Mouse (Mus musculus): ENCODE measurements around the gene Sar1b. TPM values are rescaled to one million over a fixed set of nuclear protein-coding genes. Genes with fewer than 3 reads are reported as not detected.

The Sar1b gene
- polyA plus RNA-seq, 1 experiment from 2014 or later: 110 TPM

- Histone ChIP-seq H3K27me3 (ENCODE audit: control insufficient read depth, insufficient read depth, low read depth, low read length) (no peaks in the 10 kb centered on the region), H3K4me1 (replicated peaks; ENCODE audit: control insufficient read depth, insufficient read depth, low read length) (no peaks in the 10 kb centered on the region), H3K9me3 (ENCODE audit: control insufficient read depth, low read length) (no peaks in the 10 kb centered on the region), H3K36me3 (ENCODE audit: control insufficient read depth, insufficient read depth, low read length) (peaks cover 12% of the 10 kb centered on the region; the same call in 1 of the 2 replicates), H3K4me2 (ENCODE audit: low read depth, low read length) (no peak overlapping the region), H3K4me3 (ENCODE audit: low read length) (no peak overlapping the region), H3K27ac (ENCODE audit: low read length) (no peak overlapping the region), H3K9ac (ENCODE audit: low read length) (no peak overlapping the region)
- no peak for ATAC-seq (ENCODE audit: low read depth)
- WGBS: 91% methylated on average over 7 of the region's 7 CpGs
Measured at GRCm38 (mm10) chr11:51790662-51791061, 27.2 kb downstream of the Sar1b start.

DNA sequence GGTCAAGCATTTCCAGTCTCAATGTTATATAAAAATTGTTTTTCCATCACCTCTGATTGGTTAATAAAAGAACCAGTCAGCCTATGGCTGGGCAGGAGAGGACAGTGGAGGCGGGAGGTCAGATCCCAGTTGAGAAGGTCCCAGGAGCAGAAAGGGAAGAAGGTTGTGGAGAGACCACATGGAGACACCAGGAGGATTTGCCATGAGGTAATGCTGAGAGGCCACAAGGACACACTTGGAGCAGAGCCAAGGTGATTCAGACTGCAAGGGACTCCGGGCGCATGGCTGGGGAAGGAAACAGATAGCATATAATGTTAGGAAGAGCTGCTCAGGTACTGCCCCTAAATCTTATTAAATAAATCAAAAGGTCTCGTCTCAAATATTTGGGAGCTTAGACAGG, 32.8 kb downstream of the Sar1b start:
- Histone ChIP-seq H3K9me3 (ENCODE audit: control insufficient read depth, low read length) (no peaks in the 10 kb centered on the region), H3K36me3 (ENCODE audit: control insufficient read depth, insufficient read depth, low read length) (peaks cover under 1% of the 10 kb centered on the region; the same call in 1 of the 2 replicates), H3K9ac (ENCODE audit: low read length) (no peak overlapping the region), H3K27ac (ENCODE audit: low read length) (no peak overlapping the region), H3K4me1 (replicated peaks; ENCODE audit: control insufficient read depth, insufficient read depth, low read length) (peaks cover 2% of the 10 kb centered on the region; the same call in 1 of the 2 replicates), H3K4me2 (ENCODE audit: low read depth, low read length) (no peak overlapping the region), H3K27me3 (ENCODE audit: control insufficient read depth, insufficient read depth, low read depth, low read length) (no peaks in the 10 kb centered on the region), H3K4me3 (ENCODE audit: low read length) (no peak overlapping the region)
- no peak for ATAC-seq (ENCODE audit: low read depth)
- WGBS: 48% methylated on average over 4 of the region's 4 CpGs

DNA sequence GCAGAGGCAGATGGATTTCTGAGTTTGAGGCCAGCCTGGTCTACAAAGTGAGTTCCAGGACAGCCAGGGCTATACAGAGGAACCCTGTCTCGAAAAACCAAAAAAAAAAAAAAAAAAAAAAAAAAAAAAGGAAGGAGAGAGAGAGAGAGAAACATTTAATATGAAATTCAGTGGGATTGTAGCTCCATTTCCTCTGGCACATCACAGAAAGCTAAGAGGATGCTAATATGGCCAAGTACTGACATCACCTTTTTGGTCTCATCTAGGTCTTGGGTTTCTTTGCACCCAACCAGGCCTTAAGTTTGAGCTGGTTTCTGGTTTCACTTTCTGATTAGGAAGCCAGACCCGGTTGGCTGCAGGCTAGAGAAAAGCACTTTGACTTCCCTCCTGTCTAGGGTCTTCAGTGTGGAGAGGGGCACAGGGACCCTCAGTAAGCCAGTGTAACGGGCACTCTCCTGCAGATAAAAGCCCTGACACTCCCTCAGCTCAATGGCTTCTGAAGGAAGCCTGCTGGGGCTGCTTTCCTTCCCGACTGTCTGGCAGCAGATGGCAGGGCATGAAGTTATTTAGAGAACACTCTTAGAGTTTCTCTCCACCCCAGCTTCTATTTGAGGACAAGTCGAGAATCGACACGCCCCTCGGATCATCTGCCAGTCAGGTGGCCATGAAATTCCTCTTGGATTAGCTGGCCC, 37.3 kb downstream of the Sar1b start:
- Histone ChIP-seq H3K4me3 (ENCODE audit: low read length) (no peak overlapping the region), H3K9me3 (ENCODE audit: control insufficient read depth, low read length) (no peaks in the 10 kb centered on the region), H3K4me2 (ENCODE audit: low read depth, low read length) (peak overlapping the region; percentile 16; the same call in 1 of the 2 replicates), H3K9ac (ENCODE audit: low read length) (peak overlapping the region; percentile 39; the same call in 1 of the 2 replicates), H3K36me3 (ENCODE audit: control insufficient read depth, insufficient read depth, low read length) (no peaks in the 10 kb centered on the region), H3K27me3 (ENCODE audit: control insufficient read depth, insufficient read depth, low read depth, low read length) (no peaks in the 10 kb centered on the region), H3K27ac (ENCODE audit: low read length) (peak overlapping the region; percentile 27; the same call in 1 of the 2 replicates), H3K4me1 (replicated peaks; ENCODE audit: control insufficient read depth, insufficient read depth, low read length) (peaks cover 3% of the 10 kb centered on the region; the same call in 1 of the 2 replicates)
- ATAC-seq (ENCODE audit: low read depth): no peak
- 18% methylated on average over 7 of the region's 8 CpGs for WGBS

- Histone ChIP-seq H3K36me3 (ENCODE audit: control insufficient read depth, insufficient read depth, low read length) (no peaks in the 10 kb centered on the region), H3K27ac (ENCODE audit: low read length) (peak overlapping the region; percentile 88), H3K4me1 (replicated peaks; ENCODE audit: control insufficient read depth, insufficient read depth, low read length) (peaks cover 3% of the 10 kb centered on the region; the same call in 1 of the 2 replicates), H3K9ac (ENCODE audit: low read length) (peak overlapping the region; percentile 64), H3K27me3 (ENCODE audit: control insufficient read depth, insufficient read depth, low read depth, low read length) (no peaks in the 10 kb centered on the region), H3K4me2 (ENCODE audit: low read depth, low read length) (peak overlapping the region; percentile 78), H3K9me3 (ENCODE audit: control insufficient read depth, low read length) (no peaks in the 10 kb centered on the region), H3K4me3 (ENCODE audit: low read length) (peak overlapping the region; percentile 59)
- WGBS: 12% methylated on average over 17 of the region's 17 CpGs
- peak; percentile 87 for ATAC-seq (ENCODE audit: low read depth)
Measured at GRCm38 (mm10) chr11:51805221-51805981, 41.9 kb downstream of the Sar1b start.

- 32% methylated on average over 13 of the region's 13 CpGs for whole genome bisulfite sequencing
- H3K9me3 ChIP-seq (ENCODE audit: control insufficient read depth, low read length): 0 out of 2 replicates have a peak, but pooled peaks cover 4% of the 10 kb centered on the region
- H3K27me3 ChIP-seq (ENCODE audit: control insufficient read depth, insufficient read depth, low read depth, low read length): no peaks in the 10 kb centered on the region
- no peak overlapping the region for H3K4me2 ChIP-seq (ENCODE audit: low read depth, low read length)
- no peak for ATAC-seq (ENCODE audit: low read depth)
- H3K4me1 ChIP-seq (replicated peaks; ENCODE audit: control insufficient read depth, insufficient read depth, low read length): no peaks in the 10 kb centered on the region
- H3K9ac ChIP-seq (ENCODE audit: low read length): peak overlapping the region; percentile 23; the same call in 1 of the 2 replicates
- H3K4me3 ChIP-seq (ENCODE audit: low read length): no peak overlapping the region
- 0 out of 2 replicates have a peak overlapping the region, but pooled peaks have one; percentile 27 for H3K27ac ChIP-seq (ENCODE audit: low read length)
- H3K36me3 ChIP-seq (ENCODE audit: control insufficient read depth, insufficient read depth, low read length): no peaks in the 10 kb centered on the region
Measured at GRCm38 (mm10) chr11:51807108-51807879, 43.8 kb downstream of the Sar1b start.

DNA sequence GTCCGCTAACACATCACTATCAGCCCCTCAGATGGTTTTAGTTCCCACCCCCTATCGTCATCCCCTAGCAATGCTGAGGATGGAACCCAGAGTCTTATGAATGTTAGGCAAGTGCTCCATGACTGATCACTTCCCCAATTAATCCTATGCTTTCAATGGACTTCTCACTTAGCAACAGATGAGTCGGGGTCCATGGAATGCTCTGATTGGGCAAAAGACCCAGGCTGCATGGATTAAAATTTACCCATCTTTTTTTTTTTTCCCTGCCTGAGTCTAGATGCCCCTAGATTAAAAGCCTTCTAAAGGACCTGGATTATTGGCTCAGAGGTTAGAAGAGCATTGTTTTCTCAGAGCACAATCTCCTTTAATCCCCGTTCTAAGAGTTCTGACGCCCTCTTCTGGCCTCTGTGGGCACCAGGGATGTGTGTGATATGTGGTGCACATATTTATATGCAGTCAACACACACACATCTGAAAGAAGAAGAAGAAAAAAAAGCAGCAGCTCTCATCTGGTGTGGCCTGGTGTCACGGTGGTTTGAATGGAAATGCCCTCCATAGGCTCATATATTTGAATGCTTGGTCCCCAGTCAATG, 46.2 kb downstream of the Sar1b start:
- no peak overlapping the region for H3K27ac ChIP-seq (ENCODE audit: low read length)
- peaks cover 4% of the 10 kb centered on the region for H3K36me3 ChIP-seq (ENCODE audit: control insufficient read depth, insufficient read depth, low read length)
- no peaks in the 10 kb centered on the region for H3K27me3 ChIP-seq (ENCODE audit: control insufficient read depth, insufficient read depth, low read depth, low read length)
- H3K4me2 ChIP-seq (ENCODE audit: low read depth, low read length): no peak overlapping the region
- H3K4me3 ChIP-seq (ENCODE audit: low read length): no peak overlapping the region
- H3K4me1 ChIP-seq (replicated peaks; ENCODE audit: control insufficient read depth, insufficient read depth, low read length): no peaks in the 10 kb centered on the region
- WGBS: 48% methylated on average over 6 of the region's 6 CpGs
- 0 out of 2 replicates have a peak, but pooled peaks cover 4% of the 10 kb centered on the region for H3K9me3 ChIP-seq (ENCODE audit: control insufficient read depth, low read length)
- ATAC-seq (ENCODE audit: low read depth): peak; percentile 27; the same call in 1 of the 2 replicates
- H3K9ac ChIP-seq (ENCODE audit: low read length): no peak overlapping the region

DNA sequence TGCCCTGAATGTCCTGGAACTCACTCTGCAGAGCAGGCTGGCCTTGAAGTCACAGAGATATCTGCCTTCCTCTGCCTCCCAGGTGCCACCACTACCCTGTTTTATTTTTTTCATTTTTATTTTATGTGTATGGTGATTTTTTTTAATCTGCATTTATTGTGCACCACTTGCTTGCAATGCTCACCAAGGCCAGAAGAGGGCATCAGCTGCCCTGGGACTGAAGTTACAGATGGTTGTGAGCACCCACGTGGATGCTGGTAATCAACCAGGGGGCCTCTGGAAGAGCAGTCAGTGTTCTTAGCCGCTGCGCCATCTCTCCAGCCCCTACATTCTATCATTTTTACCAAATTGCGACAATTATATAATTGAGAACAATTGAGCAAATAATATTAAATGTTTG, 47.7 kb downstream of the Sar1b start:
- Histone ChIP-seq H3K4me2 (ENCODE audit: low read depth, low read length) (no peak overlapping the region), H3K4me1 (replicated peaks; ENCODE audit: control insufficient read depth, insufficient read depth, low read length) (no peaks in the 10 kb centered on the region), H3K9ac (ENCODE audit: low read length) (no peak overlapping the region), H3K27me3 (ENCODE audit: control insufficient read depth, insufficient read depth, low read depth, low read length) (no peaks in the 10 kb centered on the region), H3K36me3 (ENCODE audit: control insufficient read depth, insufficient read depth, low read length) (peaks cover 7% of the 10 kb centered on the region), H3K9me3 (ENCODE audit: control insufficient read depth, low read length) (0 out of 2 replicates have a peak, but pooled peaks cover 4% of the 10 kb centered on the region), H3K27ac (ENCODE audit: low read length) (no peak overlapping the region), H3K4me3 (ENCODE audit: low read length) (no peak overlapping the region)
- WGBS: 83% methylated on average over 4 of the region's 4 CpGs
- no peak for ATAC-seq (ENCODE audit: low read depth)

DNA sequence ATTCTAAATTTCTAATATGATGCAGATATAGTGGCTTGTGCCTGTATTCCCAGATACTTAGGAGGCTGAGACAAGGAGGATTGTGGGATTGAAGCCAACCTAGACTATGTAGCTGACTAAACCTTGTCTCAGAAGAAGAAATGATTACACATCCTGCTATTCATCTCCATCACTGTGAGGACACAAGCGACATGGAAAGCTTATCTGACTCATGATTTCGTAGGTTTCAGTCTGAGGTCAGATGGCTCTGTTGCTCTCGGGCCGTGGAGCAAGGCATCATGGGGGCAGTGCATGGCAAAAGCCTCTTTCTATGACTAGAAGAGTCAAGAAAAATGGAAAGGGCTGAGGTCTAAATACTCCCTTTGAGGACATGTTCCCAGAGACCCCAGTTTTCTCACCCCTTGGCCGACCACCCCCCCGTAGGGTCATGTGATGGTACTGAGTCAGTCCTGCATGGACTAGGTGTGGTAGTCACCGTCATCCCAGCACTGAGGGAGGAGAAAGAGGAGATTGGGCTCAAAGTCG, 48.6 kb downstream of the Sar1b start:
- no peaks in the 10 kb centered on the region for H3K27me3 ChIP-seq (ENCODE audit: control insufficient read depth, insufficient read depth, low read depth, low read length)
- no peak overlapping the region for H3K4me3 ChIP-seq (ENCODE audit: low read length)
- no peak overlapping the region for H3K4me2 ChIP-seq (ENCODE audit: low read depth, low read length)
- ATAC-seq (ENCODE audit: low read depth): no peak
- 89% methylated on average over 8 of the region's 8 CpGs for WGBS
- H3K27ac ChIP-seq (ENCODE audit: low read length): no peak overlapping the region
- H3K36me3 ChIP-seq (ENCODE audit: control insufficient read depth, insufficient read depth, low read length): peaks cover 14% of the 10 kb centered on the region
- H3K9ac ChIP-seq (ENCODE audit: low read length): no peak overlapping the region
- H3K9me3 ChIP-seq (ENCODE audit: control insufficient read depth, low read length): 0 out of 2 replicates have a peak, but pooled peaks cover 4% of the 10 kb centered on the region
- H3K4me1 ChIP-seq (replicated peaks; ENCODE audit: control insufficient read depth, insufficient read depth, low read length): no peaks in the 10 kb centered on the region

Data from lung, embryonic 16.5 days (tissue).